Mouse (Mus musculus) liver, embryonic 14.5 days (tissue): ENCODE data around the gene Wdr81.

Experiments used
- CTCF ChIP-seq: IDR thresholded peaks from 2 replicates; pipeline ENCODE4 v1.5.1; 2016; ENCODE audit warnings: antibody characterized with exemption, low read depth, control low read depth
- EP300 ChIP-seq: IDR thresholded peaks from 2 replicates; pipeline ENCODE4 v1.6.1; 2016; ENCODE audit warnings: antibody characterized with exemption, low read depth

- TF ChIP-seq CTCF: no peak
- no peak for TF ChIP-seq EP300
Measured at GRCm38 (mm10) chr11:75461743-75462252, 7.3 kb upstream of the Wdr81 start.
